Mouse (Mus musculus) gastrocnemius, adult 2 months (tissue): Measurements from ENCODE around the gene Chka. TPM values are rescaled to one million over a fixed set of nuclear protein-coding genes. Genes with fewer than 3 reads are reported as not detected.

ENCODE experiments used
- DNase-seq: peaks from one replicate; pipeline ENCODE4 v3.0.0; 2022
- H3K27ac ChIP-seq: fragments of 200-600 bp; 2 replicates; pipeline ENCODE4 v1.8.1; 2022; ENCODE audit warnings: mild to moderate bottlenecking
- H3K4me3 ChIP-seq: fragments of 200-600 bp; 2 replicates; pipeline ENCODE4 v1.8.1; 2022; ENCODE audit warnings: mild to moderate bottlenecking, moderate library complexity
- CTCF ChIP-seq: fragments of 200-600 bp; IDR thresholded peaks from 2 replicates; pipeline ENCODE4 v1.8.1; 2022; ENCODE audit warnings: antibody characterized with exemption, mild to moderate bottlenecking, moderate library complexity
- intact Hi-C: fragments of 180-260 bp; cut with DNase I; formaldehyde crosslinking; loops from one replicate; pipeline ENCODE4 v1.15.1; 2025
- total RNA-seq, 2 experiments: library from RNA; stranded (reverse); gene quantifications; 2 replicates each; pipeline ENCODE4 v1.2.3; 2021

Gene Chka
- total RNA-seq, 2 experiments from 2014 or later = 1.8 to 5.4 TPM

DNA sequence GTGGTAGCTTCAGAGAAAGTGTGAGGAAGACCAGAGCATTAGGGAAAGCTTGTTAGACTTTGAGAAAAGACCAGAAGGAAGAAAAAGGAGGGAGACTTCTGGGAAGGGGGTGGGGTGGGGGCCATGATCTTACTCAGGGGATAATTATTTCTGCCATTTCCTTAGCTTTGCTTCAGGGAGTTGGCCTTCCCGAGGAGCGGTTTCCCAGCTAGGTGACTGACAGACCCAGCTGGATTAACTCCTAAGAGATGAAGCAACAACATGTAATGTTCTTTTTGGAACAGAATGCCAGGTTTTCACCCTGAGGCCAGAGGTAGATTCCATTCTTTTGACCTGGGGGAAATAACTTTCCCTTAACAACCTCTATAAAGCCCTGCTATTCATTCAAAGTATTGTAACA is 11.9 kb upstream of the Chka start:
- no peak for TF ChIP-seq CTCF
- Histone ChIP-seq H3K27ac (no peak overlapping the region), H3K4me3 (no peak overlapping the region)
- DNase-seq = no peak
- intact Hi-C loops = no loop called here

DNA sequence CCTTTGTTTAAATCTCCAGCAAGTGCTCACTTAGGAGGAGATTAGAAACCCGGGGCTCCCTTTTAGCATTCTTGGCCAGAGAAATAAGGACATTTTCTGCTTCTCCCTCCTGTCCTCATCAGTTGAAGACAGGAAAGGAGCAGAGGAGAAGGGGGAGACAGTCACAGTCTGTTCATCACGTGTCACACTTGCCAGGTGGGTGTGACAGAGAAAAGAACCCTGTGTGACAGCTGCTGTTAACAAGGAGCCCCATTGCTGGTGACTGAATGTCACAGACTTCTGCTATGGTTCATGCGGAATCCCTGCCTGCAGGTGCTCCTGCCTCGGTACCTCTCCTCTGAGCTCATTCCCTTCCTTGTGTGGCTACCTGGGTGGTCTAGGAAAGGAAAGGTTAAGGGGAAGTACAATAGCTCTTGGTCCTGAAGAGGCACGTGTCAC is 11.3 kb upstream of the Chka start:
- TF ChIP-seq CTCF = no peak
- intact Hi-C loops = no loop called here
- H3K4me3 ChIP-seq = no peak overlapping the region

DNA sequence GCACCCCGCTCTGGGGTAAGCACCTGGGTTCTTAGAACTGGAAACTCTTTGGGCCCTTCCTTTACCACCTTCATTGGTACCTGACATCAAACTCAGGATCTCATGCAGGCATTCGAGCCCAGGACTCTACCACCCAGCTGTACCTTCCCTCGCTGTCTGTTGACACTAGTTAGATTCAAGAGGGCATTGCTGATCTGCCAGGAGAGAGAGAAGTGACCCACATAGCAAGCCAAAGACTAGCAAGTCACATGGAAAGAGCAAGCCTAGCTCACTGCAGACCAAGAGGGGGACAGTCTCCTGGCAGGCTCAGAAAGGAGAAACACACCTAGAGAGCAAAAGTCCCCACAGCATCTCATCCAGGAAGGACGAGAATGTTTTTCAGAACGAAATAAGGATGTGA is 10.9 kb upstream of the Chka start:
- no peak overlapping the region for H3K4me3 ChIP-seq
- intact Hi-C loops = no loop called here
- TF ChIP-seq CTCF = no peak
- H3K27ac ChIP-seq = no peak overlapping the region
- no peak for DNase-seq

More for the DNA sequence above, 11.3 kb upstream of the Chka start:
- DNase-seq = no peak
- H3K27ac ChIP-seq = no peak overlapping the region

DNA sequence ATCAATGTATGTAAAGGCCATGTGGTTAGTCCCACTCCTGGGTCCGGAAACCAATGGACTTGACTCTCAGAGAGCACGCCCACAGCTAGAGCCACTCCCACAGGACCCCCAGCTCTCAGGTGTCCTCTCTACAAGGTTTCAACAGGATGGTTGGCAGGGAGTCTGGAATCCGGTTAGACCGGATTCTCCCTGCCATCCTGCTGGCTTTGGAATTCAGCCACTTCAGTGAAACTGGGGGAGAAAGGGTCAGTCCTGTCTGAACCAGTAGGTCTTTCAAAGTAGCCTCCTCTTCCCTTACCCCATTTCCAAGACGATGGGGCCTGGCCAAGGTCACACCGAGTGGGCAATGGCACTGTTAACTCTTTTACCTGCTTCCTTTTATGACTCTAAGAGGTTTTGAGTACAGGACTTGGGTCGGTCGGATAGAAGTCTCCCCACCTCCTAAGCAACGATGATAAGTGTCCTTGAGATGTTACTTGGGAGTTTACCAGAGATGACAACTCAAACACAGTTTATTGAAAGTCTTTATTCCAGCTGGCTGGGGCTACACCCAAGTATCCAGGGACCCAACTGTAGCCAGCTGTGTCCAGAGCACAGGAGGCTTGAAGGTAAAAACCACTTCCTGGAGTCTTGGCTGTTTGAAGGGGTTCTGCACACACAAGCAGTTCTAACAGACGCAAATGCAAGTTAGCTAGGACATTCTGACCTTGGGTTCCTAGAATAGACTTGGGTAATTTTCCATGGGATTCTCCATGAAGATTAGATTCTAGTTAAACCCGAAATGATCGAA is 9.0 kb upstream of the Chka start:
- intact Hi-C loops = no loop called here
- Histone ChIP-seq H3K27ac (no peak overlapping the region), H3K4me3 (no peak overlapping the region)
- no peak for DNase-seq
- TF ChIP-seq CTCF = no peak

DNA sequence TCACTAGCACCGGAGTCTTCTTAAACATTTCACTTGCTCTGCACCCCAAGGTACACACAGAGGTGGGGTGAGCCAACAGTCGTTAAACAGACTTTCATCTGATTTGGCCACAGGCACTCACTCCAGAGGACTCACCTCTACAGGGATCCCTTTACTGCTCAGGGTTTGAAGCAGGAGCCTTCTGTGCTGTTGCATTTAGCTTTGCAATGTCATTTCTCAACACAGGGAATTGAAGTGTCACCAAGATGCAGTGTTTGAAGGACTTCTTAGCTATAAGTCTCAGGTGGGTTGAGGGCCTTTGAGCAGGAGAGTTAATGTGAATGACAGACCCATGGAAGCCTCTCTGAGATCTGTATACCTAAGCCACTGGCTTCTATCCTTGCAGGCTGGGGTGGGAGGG is 7.9 kb upstream of the Chka start:
- TF ChIP-seq CTCF = no peak
- no peak overlapping the region for H3K4me3 ChIP-seq
- no peak overlapping the region for H3K27ac ChIP-seq
- intact Hi-C loops = no loop called here
- no peak for DNase-seq

DNA sequence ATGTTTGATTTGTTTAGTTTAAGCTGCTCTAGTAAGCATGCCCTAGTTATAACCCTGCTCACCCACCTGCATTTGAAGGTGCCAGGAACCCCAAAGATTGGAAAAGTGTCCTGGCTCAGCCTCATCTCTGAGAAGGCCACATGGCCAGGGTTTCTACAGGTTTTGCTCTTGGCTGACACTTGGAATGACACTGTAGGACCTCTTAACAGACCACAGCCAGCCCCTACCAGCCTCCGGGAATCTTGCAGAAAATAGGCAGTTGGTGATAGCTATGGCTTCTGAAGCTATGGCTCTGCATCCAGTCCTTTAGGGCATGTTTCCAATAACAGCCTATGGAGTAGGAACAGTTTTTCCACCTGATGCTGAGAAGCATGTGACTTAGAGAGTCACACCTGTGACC is 6.7 kb upstream of the Chka start:
- no peak for TF ChIP-seq CTCF
- intact Hi-C loops = no loop called here
- Histone ChIP-seq H3K27ac (no peak overlapping the region), H3K4me3 (no peak overlapping the region)
- no peak for DNase-seq

DNA sequence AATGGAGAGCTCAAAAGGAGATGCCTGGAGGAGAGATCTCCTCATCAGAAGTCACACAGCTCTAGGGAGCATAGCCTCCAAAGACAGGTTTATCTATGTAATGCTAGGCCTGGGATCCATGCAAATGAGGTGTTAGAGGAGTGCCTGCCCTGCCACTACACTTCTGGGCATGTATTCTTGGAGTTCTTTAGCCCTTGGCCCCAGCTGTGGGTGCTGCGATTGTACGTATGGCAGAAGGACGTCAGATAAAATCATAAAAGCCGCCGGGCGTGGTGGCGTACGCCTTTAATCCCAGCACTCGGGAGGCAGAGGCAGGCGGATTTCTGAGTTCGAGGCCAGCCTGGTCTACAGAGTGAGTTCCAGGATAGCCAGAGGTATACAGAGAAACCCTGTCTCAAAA is 6.2 kb upstream of the Chka start:
- no peak overlapping the region for H3K4me3 ChIP-seq
- no peak overlapping the region for H3K27ac ChIP-seq
- no peak for TF ChIP-seq CTCF
- no peak for DNase-seq
- intact Hi-C loops = no loop called here

DNA sequence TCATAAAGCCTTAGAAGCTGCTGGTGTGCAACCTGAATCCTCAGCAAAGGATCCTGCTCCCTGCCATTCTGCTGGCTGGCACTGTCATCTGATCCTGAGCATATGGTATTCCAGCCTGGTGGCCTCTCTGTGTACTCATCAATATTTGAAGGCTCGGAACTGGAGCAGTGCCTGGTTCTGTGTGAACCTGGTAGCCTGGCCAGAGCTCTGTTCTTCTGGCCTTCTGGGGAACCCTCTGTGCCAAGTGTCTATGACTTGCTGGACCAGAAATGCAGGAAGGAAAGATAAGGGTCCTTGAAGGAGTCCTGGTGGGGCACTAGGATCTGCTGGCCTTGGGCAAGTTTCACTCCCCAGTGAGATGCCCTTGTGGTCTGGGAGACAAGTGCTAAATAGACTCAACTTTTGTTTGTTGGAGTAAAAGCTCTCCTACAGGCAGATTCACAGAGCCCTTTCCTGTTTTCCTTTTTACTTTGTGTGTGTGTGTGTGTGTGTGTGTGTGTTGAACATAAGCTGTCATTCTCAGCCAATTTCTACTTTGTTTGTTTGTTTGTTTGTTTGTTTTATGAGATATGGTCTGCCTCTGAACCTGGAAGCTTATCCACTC is 5.7 kb upstream of the Chka start:
- TF ChIP-seq CTCF = no peak
- Histone ChIP-seq H3K27ac (no peak overlapping the region), H3K4me3 (no peak overlapping the region)
- DNase-seq = peak; percentile 70
- intact Hi-C loops = no loop called here

DNA sequence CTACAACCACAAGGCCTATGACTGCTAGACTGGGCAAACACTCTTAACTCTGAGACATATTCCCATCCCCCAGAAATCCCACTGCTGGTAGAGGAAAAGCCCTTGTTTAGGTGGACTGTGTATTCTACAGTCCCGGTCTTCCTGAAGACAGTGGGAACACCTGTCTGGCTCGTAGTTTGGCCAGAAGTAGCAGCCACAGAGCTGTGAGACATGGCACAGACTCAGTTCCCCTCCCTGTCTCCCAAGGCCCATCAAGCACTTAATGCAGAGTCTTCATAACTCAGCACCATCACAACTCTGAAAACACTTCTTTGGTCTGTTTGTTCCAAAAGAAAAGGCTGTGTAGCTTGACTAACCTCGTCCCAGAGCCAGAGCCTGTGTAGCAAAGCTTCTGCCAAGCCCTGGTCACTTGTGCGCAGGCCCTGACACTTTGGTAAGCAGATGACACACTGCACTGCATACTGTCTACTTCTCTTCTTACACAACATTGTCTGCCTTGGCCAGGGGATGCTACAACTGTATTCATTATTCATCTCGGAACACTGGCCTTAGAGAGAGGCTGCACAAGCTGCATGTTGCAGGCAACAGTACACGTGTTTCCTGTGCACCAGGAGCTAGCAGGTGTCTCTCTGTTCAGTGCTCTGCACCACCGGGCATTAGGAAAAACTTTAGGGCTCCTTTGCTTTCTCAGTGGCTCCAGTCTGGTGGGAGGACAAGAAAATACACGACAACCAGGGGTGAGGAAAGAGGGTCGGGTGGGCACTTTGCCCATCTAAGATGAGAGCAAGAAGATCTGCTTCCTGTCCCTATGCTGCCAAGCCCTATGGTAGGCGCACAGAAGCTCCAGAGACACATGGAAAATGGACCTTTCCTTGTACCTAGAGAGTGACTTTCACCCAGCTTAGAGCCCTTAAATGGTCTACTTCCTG is 4.6 kb upstream of the Chka start:
- H3K27ac ChIP-seq = no peak overlapping the region
- H3K4me3 ChIP-seq = no peak overlapping the region
- DNase-seq = no peak
- TF ChIP-seq CTCF = no peak
- intact Hi-C loops = no loop called here

DNA sequence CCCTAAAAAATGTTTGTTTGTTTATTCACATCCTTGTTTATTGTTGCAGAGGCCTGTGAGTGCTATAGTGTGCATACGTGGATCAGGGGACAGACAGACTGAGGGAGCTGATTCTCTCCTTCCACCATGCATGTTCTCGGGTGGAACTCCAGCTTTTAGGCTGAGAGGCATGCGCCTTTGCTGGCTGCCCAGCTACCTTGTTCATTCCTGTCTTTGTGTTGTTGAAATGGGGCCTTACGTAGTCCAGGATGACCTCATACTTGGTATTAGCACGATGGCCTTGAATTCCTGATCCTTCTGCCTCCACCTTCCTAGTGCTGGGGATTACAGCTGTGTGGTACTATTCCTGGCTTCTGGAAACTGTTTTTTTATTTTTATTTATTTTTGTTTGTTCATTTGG is 3.9 kb upstream of the Chka start:
- DNase-seq = no peak
- no peak for TF ChIP-seq CTCF
- intact Hi-C loops = no loop called here
- H3K27ac ChIP-seq = no peak overlapping the region
- H3K4me3 ChIP-seq = no peak overlapping the region

DNA sequence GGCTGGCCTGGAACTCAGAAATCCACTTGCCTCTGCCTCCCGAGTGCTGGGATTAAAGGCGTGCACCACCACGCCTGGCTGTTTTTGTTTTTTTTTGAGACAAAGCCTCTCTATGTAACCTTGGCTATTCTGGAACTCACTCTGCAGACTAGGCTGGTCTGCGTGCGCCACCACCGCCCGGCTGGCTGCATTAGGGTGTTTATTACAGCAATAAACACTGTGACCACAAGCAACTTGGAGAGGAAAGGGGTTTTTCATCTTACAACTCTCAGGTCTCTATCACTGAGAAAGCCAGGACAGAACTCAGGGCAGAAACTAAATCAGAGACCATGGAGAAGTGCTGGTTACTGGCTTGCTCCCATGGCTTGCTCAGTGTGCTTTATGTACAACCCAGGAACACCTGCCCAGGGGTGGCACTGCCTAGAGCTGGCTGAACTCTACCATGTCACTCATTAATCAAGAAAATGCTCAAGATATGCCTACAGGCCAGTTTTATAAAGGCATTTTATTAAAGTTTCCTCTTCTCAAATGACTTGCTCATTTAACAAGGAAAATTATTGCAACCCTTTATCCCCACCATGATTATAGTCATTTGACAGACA is 3.3 kb upstream of the Chka start:
- no peak overlapping the region for H3K27ac ChIP-seq
- intact Hi-C loops = no loop called here
- no peak for TF ChIP-seq CTCF
- no peak overlapping the region for H3K4me3 ChIP-seq
- peak; percentile 49 for DNase-seq

DNA sequence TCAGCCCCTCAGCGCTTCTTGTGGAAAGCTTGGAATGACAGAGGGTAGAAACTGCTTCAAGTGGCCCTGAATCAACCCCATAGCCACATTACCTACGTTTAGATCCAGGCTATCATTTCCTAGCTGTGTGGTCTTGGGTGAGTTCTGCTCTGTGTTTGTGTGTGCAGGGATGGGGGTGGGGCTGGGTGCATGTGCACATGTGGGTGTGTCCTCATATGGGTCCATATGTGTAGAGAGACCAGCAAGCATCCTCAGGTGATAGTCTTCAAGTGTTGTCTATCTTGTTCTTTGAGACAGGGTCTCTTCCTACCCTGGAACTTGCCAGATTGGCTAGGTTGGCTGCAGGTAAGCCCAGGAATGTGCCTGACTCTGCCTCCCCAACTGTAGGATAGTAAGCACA is 2.3 kb upstream of the Chka start:
- DNase-seq = no peak
- TF ChIP-seq CTCF = no peak
- intact Hi-C loops = no loop called here
- Histone ChIP-seq H3K4me3 (no peak overlapping the region), H3K27ac (no peak overlapping the region)
